Mouse (Mus musculus): Measurements from ENCODE around the gene Olfr281. TPM values are rescaled to one million over a fixed set of nuclear protein-coding genes. Genes with fewer than 3 reads are reported as not detected.

Gene Olfr281
- polyA plus RNA-seq, 1 experiment from 2014 or later = not detected

GRCm38 (mm10) chr15:98444561-98444960 lies 7.8 kb upstream of the Olfr281 start:
- Histone ChIP-seq H3K4me3 (no peak overlapping the region), H3K36me3 (no peaks in the 10 kb centered on the region), H3K27ac (no peak overlapping the region), H3K9ac (no peak overlapping the region), H3K4me2 (replicated peaks) (no peak overlapping the region), H3K9me3 (no peaks in the 10 kb centered on the region), H3K4me1 (no peaks in the 10 kb centered on the region), H3K27me3 (no peaks in the 10 kb centered on the region)
- WGBS = 84% methylated on average over 3 of the region's 3 CpGs
- ATAC-seq (ENCODE audit: low FRiP score, low read depth) = no peak

- 56% methylated on average over 4 of the region's 4 CpGs for WGBS
- ATAC-seq (ENCODE audit: low FRiP score, low read depth) = no peak
- no peak overlapping the region for H3K4me2 ChIP-seq (replicated peaks)
- H3K9ac ChIP-seq = no peak overlapping the region
- H3K9me3 ChIP-seq = no peaks in the 10 kb centered on the region
- no peaks in the 10 kb centered on the region for H3K36me3 ChIP-seq
- no peaks in the 10 kb centered on the region for H3K4me1 ChIP-seq
- H3K27ac ChIP-seq = no peak overlapping the region
- 0 out of 2 replicates have a peak, but pooled peaks cover 5% of the 10 kb centered on the region for H3K27me3 ChIP-seq
- no peak overlapping the region for H3K4me3 ChIP-seq
Measured at GRCm38 (mm10) chr15:98448521-98448920, 3.9 kb upstream of the Olfr281 start.

- no peak for ATAC-seq (ENCODE audit: low FRiP score, low read depth)
- no peak within 1 kb of the TSS for H3K9ac ChIP-seq
- 85% methylated on average over 4 of the region's 4 CpGs for WGBS
- no peak within 1 kb of the TSS for H3K4me3 ChIP-seq
- H3K4me1 ChIP-seq = no peaks in the 10 kb centered on the region
- H3K27me3 ChIP-seq = peaks cover 4% of the 10 kb centered on the region; the same call in 1 of the 2 replicates
- no peak within 1 kb of the TSS for H3K4me2 ChIP-seq (replicated peaks)
- no peaks in the 10 kb centered on the region for H3K36me3 ChIP-seq
- H3K27ac ChIP-seq = no peak within 1 kb of the TSS
- H3K9me3 ChIP-seq = no peaks in the 10 kb centered on the region
Measured at GRCm38 (mm10) chr15:98469596-98469995, 17.2 kb downstream of the Olfr281 start, which contains the start of gene OR5BS1P. Gene OR5BS1P, plus strand, starts transcription at chr15:98469896.

- no peak overlapping the region for H3K27ac ChIP-seq
- H3K27me3 ChIP-seq = peaks cover 4% of the 10 kb centered on the region; the same call in 1 of the 2 replicates
- no peaks in the 10 kb centered on the region for H3K4me1 ChIP-seq
- ATAC-seq (ENCODE audit: low FRiP score, low read depth) = no peak
- no peak overlapping the region for H3K4me2 ChIP-seq (replicated peaks)
- H3K4me3 ChIP-seq = no peak overlapping the region
- no peak overlapping the region for H3K9ac ChIP-seq
- no peaks in the 10 kb centered on the region for H3K36me3 ChIP-seq
- 91% methylated on average over 13 of the region's 13 CpGs for WGBS
- no peaks in the 10 kb centered on the region for H3K9me3 ChIP-seq
Measured at GRCm38 (mm10) chr15:98471539-98471938, 19.2 kb downstream of the Olfr281 start.

GRCm38 (mm10) chr15:98474958-98475357 lies 22.6 kb downstream of the Olfr281 start:
- WGBS = 82% methylated on average over 10 of the region's 10 CpGs
- H3K4me1 ChIP-seq = no peaks in the 10 kb centered on the region
- no peak for ATAC-seq (ENCODE audit: low FRiP score, low read depth)

GRCm38 (mm10) chr15:98475382-98475781 lies 23.0 kb downstream of the Olfr281 start:
- Histone ChIP-seq H3K4me3 (no peak overlapping the region), H3K27ac (no peak overlapping the region), H3K9me3 (no peaks in the 10 kb centered on the region), H3K4me1 (no peaks in the 10 kb centered on the region), H3K9ac (no peak overlapping the region), H3K4me2 (replicated peaks) (no peak overlapping the region), H3K36me3 (no peaks in the 10 kb centered on the region), H3K27me3 (peaks cover 10% of the 10 kb centered on the region; the same call in 1 of the 2 replicates)
- 54% methylated on average over 10 of the region's 10 CpGs for WGBS
- ATAC-seq (ENCODE audit: low FRiP score, low read depth) = no peak

More at GRCm38 (mm10) chr15:98474958-98475357, 22.6 kb downstream of the Olfr281 start:
- no peak overlapping the region for H3K4me3 ChIP-seq
- H3K27ac ChIP-seq = no peak overlapping the region
- H3K4me2 ChIP-seq (replicated peaks) = no peak overlapping the region
- no peaks in the 10 kb centered on the region for H3K9me3 ChIP-seq
- H3K36me3 ChIP-seq = no peaks in the 10 kb centered on the region
- H3K9ac ChIP-seq = no peak overlapping the region
- peaks cover 10% of the 10 kb centered on the region; the same call in 1 of the 2 replicates for H3K27me3 ChIP-seq

- Histone ChIP-seq H3K27ac (no peak overlapping the region), H3K4me3 (no peak overlapping the region), H3K4me2 (replicated peaks) (no peak overlapping the region), H3K27me3 (peaks cover 10% of the 10 kb centered on the region; the same call in 1 of the 2 replicates), H3K36me3 (no peaks in the 10 kb centered on the region), H3K4me1 (no peaks in the 10 kb centered on the region), H3K9me3 (no peaks in the 10 kb centered on the region), H3K9ac (no peak overlapping the region)
- WGBS = 85% methylated on average over 5 of the region's 5 CpGs
- no peak for ATAC-seq (ENCODE audit: low FRiP score, low read depth)
Measured at GRCm38 (mm10) chr15:98476281-98476680, 23.9 kb downstream of the Olfr281 start.

- H3K9me3 ChIP-seq = no peaks in the 10 kb centered on the region
- WGBS = 74% methylated on average over 7 of the region's 7 CpGs
- no peak for ATAC-seq (ENCODE audit: low FRiP score, low read depth)
- H3K27me3 ChIP-seq = peaks cover 6% of the 10 kb centered on the region; the same call in 1 of the 2 replicates
- no peak overlapping the region for H3K4me3 ChIP-seq
- no peaks in the 10 kb centered on the region for H3K36me3 ChIP-seq
- H3K27ac ChIP-seq = no peak overlapping the region
- peaks cover 8% of the 10 kb centered on the region for H3K4me1 ChIP-seq
- H3K4me2 ChIP-seq (replicated peaks) = no peak overlapping the region
- no peak overlapping the region for H3K9ac ChIP-seq
Measured at GRCm38 (mm10) chr15:98479568-98480102, 27.2 kb downstream of the Olfr281 start.

- no peak within 1 kb of the TSS for H3K4me2 ChIP-seq (replicated peaks)
- peaks cover 1% of the 10 kb centered on the region; the same call in 1 of the 2 replicates for H3K27me3 ChIP-seq
- H3K9me3 ChIP-seq = no peaks in the 10 kb centered on the region
- H3K4me3 ChIP-seq = no peak within 1 kb of the TSS
- 61% methylated on average over 3 of the region's 3 CpGs for WGBS
- H3K36me3 ChIP-seq = no peaks in the 10 kb centered on the region
- ATAC-seq (ENCODE audit: low FRiP score, low read depth) = no peak
- no peak within 1 kb of the TSS for H3K9ac ChIP-seq
- peaks cover 8% of the 10 kb centered on the region for H3K4me1 ChIP-seq
- no peak within 1 kb of the TSS for H3K27ac ChIP-seq
Measured at GRCm38 (mm10) chr15:98482701-98483100, 30.3 kb downstream of the Olfr281 start, which contains the start of gene Lalba. Gene Lalba, minus strand, starts transcription at chr15:98482721.

GRCm38 (mm10) chr15:98483907-98484886 lies 31.8 kb downstream of the Olfr281 start:
- H3K4me2 ChIP-seq (replicated peaks) = 0 out of 2 replicates have a peak overlapping the region, but pooled peaks have one; percentile 5
- no peaks in the 10 kb centered on the region; the same call in 1 of the 2 replicates for H3K27me3 ChIP-seq
- no peaks in the 10 kb centered on the region for H3K36me3 ChIP-seq
- peak overlapping the region; percentile 44; the same call in 1 of the 2 replicates for H3K27ac ChIP-seq
- H3K4me3 ChIP-seq = no peak overlapping the region
- H3K9me3 ChIP-seq = peaks cover 7% of the 10 kb centered on the region; the same call in 1 of the 2 replicates
- no peak overlapping the region for H3K9ac ChIP-seq
- 57% methylated on average over 18 of the region's 18 CpGs for WGBS
- ATAC-seq (ENCODE audit: low FRiP score, low read depth) = 0 out of 2 replicates have a peak, but pooled peaks have one; percentile 36
- H3K4me1 ChIP-seq = peaks cover 8% of the 10 kb centered on the region

- no peaks in the 10 kb centered on the region for H3K36me3 ChIP-seq
- WGBS = 97% methylated on average over 8 of the region's 8 CpGs
- peaks cover 8% of the 10 kb centered on the region; the same call in 1 of the 2 replicates for H3K9me3 ChIP-seq
- no peak for ATAC-seq (ENCODE audit: low FRiP score, low read depth)
- H3K4me3 ChIP-seq = no peak overlapping the region
- no peak overlapping the region for H3K4me2 ChIP-seq (replicated peaks)
- H3K27ac ChIP-seq = no peak overlapping the region
- no peak overlapping the region for H3K9ac ChIP-seq
- no peaks in the 10 kb centered on the region; the same call in 1 of the 2 replicates for H3K27me3 ChIP-seq
- peaks cover 8% of the 10 kb centered on the region for H3K4me1 ChIP-seq
Measured at GRCm38 (mm10) chr15:98486433-98487021, 34.1 kb downstream of the Olfr281 start.

All from limb, embryonic 13.5 days (tissue).